23 mouse cellular contexts compared by ENCODE assay signal in genomic region chr3:159031581-159031980, GRCm38 (mm10).
DNase-seq lines count a peak whose midpoint lies in the region; ATAC-seq and TF ChIP-seq lines count a peak whose summit lies in the region.
"Had no signal": no experiment of that assay in that cellular context is flagged by ENCODE, and none has a peak within 500 bp of the region (broad histone marks: within the 10 kb centered on the region; RNA-seq: fewer than 3 reads in every experiment).

No protein-coding gene starts in this region.

- CTCF ChIA-PET in Patski (lab: Charles Lee), result no interaction called here

- peak; percentile 33 to 75 for DNase-seq in layer of hippocampus, adult 2 months (ENCODE audit: low spot score in 2 of 2)
- DNase-seq in layer of hippocampus, postnatal 25 days (ENCODE audit: extremely low spot score in 1 of 2, low spot score in 1 of 2), result no peak
- DNase-seq in 3T3-L1 (ENCODE audit: low read depth, low spot score), result peak; percentile 79
- no peak for DNase-seq in Patski (ENCODE audit: low read depth, low spot score)
- DNase-seq in left cerebral cortex, postnatal 36 days (ENCODE audit: low spot score in 2 of 2), result peak; percentile 20 to 28
- DNase-seq in kidney, postnatal 25 days, result no peak
- no peak for DNase-seq in embryo, embryonic 9.5 days (ENCODE audit: extremely low spot score)
- DNase-seq: cerebellum, adult 9-11 months; gastrocnemius, postnatal 10 days; heart, adult 18-20 months; kidney, adult 2 months; kidney, postnatal 14 days; lung, embryonic 14.5 days; lung, postnatal 4 days; thymus, adult 18-20 months had no signal

- H3K27me3 ChIP-seq in Patski, result no peaks in the 10 kb centered on the region
- H3K27me3 ChIP-seq: embryonic facial prominence, embryonic 15.5 days; forebrain, embryonic 13.5 days; heart, embryonic 15.5 days; liver, embryonic 12.5 days; neural tube, embryonic 15.5 days had no signal

- POLR2A ChIA-PET in Patski (lab: Charles Lee), result no interaction called here

- peak; percentile 69 for TF ChIP-seq CTCF in layer of hippocampus, adult 2 months (conservative IDR thresholded peaks at IDR 0.05)
- TF ChIP-seq CTCF in Patski (IDR thresholded peaks at IDR 0.05), result peak; percentile 47

- peak overlapping the region; percentile 75 for H3K27ac ChIP-seq in layer of hippocampus, adult 2 months
- H3K27ac ChIP-seq: embryonic facial prominence, embryonic 15.5 days; forebrain, embryonic 13.5 days; heart, embryonic 15.5 days; hindbrain, embryonic 10.5 days; liver, embryonic 12.5 days; midbrain, embryonic 10.5 days; neural tube, embryonic 15.5 days had no signal

- no peak for ATAC-seq in Patski
- no peak for ATAC-seq in cerebellum, adult (ENCODE audit: insufficient number of reproducible peaks, low FRiP score, low TSS enrichment)
- ATAC-seq: forebrain, embryonic 13.5 days; liver, embryonic 12.5 days had no signal

- in situ Hi-C loops in Patski (cut with MboI; ENCODE audit: low pct_unique_long_range_greater_than_20kb), result loop anchor here (25.0 kb wide), 1 partner anchor 644 kb away; no protein-coding TSS in a partner anchor

- intact Hi-C loops in left cerebral cortex, postnatal 36 days (cut with DNase I), result loop anchor here (5.0 to 10.0 kb wide), 2 partner anchors 144 to 233 kb away; no protein-coding TSS in a partner anchor

- no peak overlapping the region for H3K4me3 ChIP-seq in layer of hippocampus, adult 2 months
- H3K4me3 ChIP-seq: embryonic facial prominence, embryonic 15.5 days; forebrain, embryonic 13.5 days; heart, embryonic 15.5 days; hindbrain, embryonic 10.5 days; liver, embryonic 12.5 days; midbrain, embryonic 10.5 days; neural tube, embryonic 15.5 days had no signal

Comparison
In these comparisons a context has a peak if more than half of its experiments do, and no peak if none do; other contexts are left out.
1. DNase-seq: peak in layer of hippocampus, adult 2 months (2 of 2), 3T3-L1 (single experiment) and left cerebral cortex, postnatal 36 days (2 of 2); none in layer of hippocampus, postnatal 25 days (0 of 2), Patski (single experiment), kidney, postnatal 25 days (0 of 2) and embryo, embryonic 9.5 days (single experiment).